Mouse (Mus musculus) midbrain, embryonic 15.5 days (tissue): ENCODE results near the gene Shisa8. TPM values are rescaled to one million over a fixed set of nuclear protein-coding genes. Genes with fewer than 3 reads are reported as not detected.

Source experiments
- ATAC-seq: fragments of 200-750 bp; cut with Nextera tagmentation; replicated peaks from 2 replicates; pipeline ENCODE4 v1.8.0; 2017; ENCODE audit warnings: moderate TSS enrichment
- H3K27ac ChIP-seq: fragments of 300-500 bp; sonication (generic); 2 replicates; pipeline ENCODE4 v1.5.1; 2015; ENCODE audit warnings: mild to moderate bottlenecking, inconsistent platforms
- H3K27me3 ChIP-seq: fragments of 300-500 bp; sonication (generic); replicated peaks from 2 replicates; pipeline ENCODE4 v1.6.1; 2015; ENCODE audit warnings: inconsistent platforms
- H3K36me3 ChIP-seq: fragments of 300-500 bp; sonication (generic); replicated peaks from 2 replicates; pipeline ENCODE4 v1.6.1; 2015; ENCODE audit warnings: inconsistent platforms
- H3K4me1 ChIP-seq: fragments of 300-500 bp; sonication (generic); 2 replicates; pipeline ENCODE4 v1.6.1; 2015; ENCODE audit warnings: inconsistent platforms
- H3K4me2 ChIP-seq: fragments of 300-500 bp; sonication (generic); 2 replicates; pipeline ENCODE4 v1.6.1; 2015; ENCODE audit warnings: inconsistent platforms, mild to moderate bottlenecking, moderate library complexity
- H3K4me3 ChIP-seq: fragments of 300-500 bp; sonication (generic); 2 replicates; pipeline ENCODE4 v1.5.1; 2015; ENCODE audit warnings: mild to moderate bottlenecking, inconsistent platforms
- H3K9ac ChIP-seq: fragments of 300-500 bp; sonication (generic); 2 replicates; pipeline ENCODE4 v1.6.1; 2015; ENCODE audit warnings: mild to moderate bottlenecking, inconsistent platforms
- H3K9me3 ChIP-seq: fragments of 300-500 bp; sonication (generic); 2 replicates; pipeline ENCODE4 v1.6.1; 2016; ENCODE audit warnings: inconsistent platforms
- WGBS: fragments of 180-500 bp; shearing (Covaris S2); methylation state at CpG from one replicate; pipeline ENCODE4 v1.1.7; 2015; ENCODE audit warnings: mixed read lengths; 5-methylcytosine and 5-hydroxymethylcytosine counted together
- polyA plus RNA-seq: library from polyadenylated mRNA; unstranded; fragments of >200 nt; fragmentation: Nextera tagmentation; extraction: Ambion mirVana; gene quantifications from 2 replicates; pipeline ENCODE4 v1.2.1, GENCODE M21; 2015

The Shisa8 gene
- polyA plus RNA-seq, 1 experiment from 2014 or later = 1.5 TPM

DNA sequence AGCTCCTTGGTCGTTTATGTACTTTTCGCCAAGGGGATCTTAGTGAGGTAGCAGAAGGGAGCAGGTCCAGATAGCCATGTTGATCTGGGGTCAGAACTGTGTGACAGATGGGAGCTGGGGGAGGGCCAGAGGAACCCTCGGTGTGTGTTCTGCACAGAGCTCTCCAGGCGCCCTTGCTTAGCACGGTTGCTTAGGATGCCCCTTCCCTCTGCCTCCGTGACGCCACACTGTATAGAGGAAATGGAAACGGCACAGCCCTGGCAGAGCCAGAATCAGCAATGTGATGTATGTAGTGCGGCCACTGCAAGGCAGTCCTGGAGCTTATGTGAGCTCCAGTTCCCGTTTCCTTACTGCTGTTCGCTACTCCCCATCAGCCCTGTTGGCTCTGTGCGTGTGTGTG, 16.3 kb downstream of the Shisa8 start:
- WGBS = 85% methylated on average over 12 of the region's 12 CpGs
- H3K36me3 ChIP-seq = peaks cover 71% of the 10 kb centered on the region
- no peak overlapping the region for H3K4me3 ChIP-seq
- no peaks in the 10 kb centered on the region for H3K27me3 ChIP-seq
- H3K27ac ChIP-seq = no peak overlapping the region
- H3K4me1 ChIP-seq = no peaks in the 10 kb centered on the region
- H3K9ac ChIP-seq = no peak overlapping the region
- no peak for ATAC-seq
- no peaks in the 10 kb centered on the region for H3K9me3 ChIP-seq
- no peak overlapping the region for H3K4me2 ChIP-seq

DNA sequence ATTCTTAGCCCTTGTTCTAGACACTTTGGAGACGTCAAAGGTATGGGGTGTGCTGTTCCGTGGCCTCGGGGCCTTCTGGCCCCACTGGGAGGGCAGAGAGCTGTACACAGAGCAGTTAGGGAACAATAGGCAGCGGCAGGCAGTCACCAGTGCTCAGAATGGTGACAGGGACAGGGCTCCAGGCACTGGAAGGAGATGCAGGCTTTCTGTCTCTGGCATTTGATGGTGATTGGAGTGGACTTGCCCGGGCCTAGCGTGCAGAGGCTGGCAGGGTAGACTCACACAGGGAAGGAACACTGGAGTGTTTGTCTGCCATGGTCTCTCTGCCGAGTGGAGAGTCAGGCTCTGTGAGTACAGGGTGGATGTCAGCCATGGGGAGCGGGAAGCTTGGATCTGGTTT, 20.0 kb downstream of the Shisa8 start:
- no peak for ATAC-seq
- peaks cover 65% of the 10 kb centered on the region for H3K36me3 ChIP-seq
- WGBS = 79% methylated on average over 8 of the region's 8 CpGs
- H3K4me2 ChIP-seq = no peak overlapping the region
- no peak overlapping the region for H3K4me3 ChIP-seq
- H3K9me3 ChIP-seq = no peaks in the 10 kb centered on the region
- no peak overlapping the region for H3K27ac ChIP-seq
- no peaks in the 10 kb centered on the region for H3K27me3 ChIP-seq
- no peak overlapping the region for H3K9ac ChIP-seq
- H3K4me1 ChIP-seq = no peaks in the 10 kb centered on the region

DNA sequence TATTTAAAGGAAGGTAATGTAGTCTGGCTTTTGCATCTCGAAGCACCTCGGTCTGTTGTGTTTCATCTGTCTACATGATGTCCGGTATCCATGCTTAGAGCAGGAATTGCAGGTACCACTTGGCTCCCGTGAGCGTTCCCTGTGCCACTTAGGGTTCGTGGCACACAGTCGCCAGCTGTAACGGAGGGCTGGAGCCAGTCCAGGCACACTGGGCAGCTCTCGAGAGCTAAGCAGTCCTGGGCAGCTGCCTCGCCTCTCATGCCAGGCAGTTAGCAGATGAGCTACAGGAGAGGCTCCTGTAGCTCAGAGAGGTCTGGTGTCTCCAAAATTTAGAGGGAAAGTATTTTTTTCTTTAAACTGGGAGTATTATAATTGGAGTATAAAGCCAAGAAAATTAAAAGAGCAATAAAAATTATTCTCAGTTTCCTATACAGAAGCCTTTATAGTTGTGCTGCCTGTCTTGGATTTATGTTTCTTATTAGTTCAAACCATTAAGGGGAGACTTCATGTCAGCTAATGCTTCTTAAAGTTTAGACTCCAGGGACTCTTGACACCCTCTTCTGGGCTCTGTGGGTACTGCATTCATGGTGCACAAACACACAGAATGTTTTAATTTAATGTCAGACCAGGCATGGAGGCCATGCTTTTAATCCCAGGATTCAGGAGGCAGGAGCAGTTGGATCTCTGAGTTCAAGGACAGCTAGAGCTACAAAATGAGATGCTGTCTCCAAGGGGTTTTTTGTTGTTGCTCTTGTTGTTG, 24.0 kb downstream of the Shisa8 start:
- Histone ChIP-seq H3K9me3 (no peaks in the 10 kb centered on the region), H3K27ac (no peak overlapping the region), H3K4me3 (no peak overlapping the region), H3K36me3 (peaks cover 65% of the 10 kb centered on the region), H3K9ac (no peak overlapping the region), H3K4me2 (no peak overlapping the region), H3K4me1 (no peaks in the 10 kb centered on the region), H3K27me3 (no peaks in the 10 kb centered on the region)
- no peak for ATAC-seq
- WGBS = 92% methylated on average over 10 of the region's 10 CpGs

DNA sequence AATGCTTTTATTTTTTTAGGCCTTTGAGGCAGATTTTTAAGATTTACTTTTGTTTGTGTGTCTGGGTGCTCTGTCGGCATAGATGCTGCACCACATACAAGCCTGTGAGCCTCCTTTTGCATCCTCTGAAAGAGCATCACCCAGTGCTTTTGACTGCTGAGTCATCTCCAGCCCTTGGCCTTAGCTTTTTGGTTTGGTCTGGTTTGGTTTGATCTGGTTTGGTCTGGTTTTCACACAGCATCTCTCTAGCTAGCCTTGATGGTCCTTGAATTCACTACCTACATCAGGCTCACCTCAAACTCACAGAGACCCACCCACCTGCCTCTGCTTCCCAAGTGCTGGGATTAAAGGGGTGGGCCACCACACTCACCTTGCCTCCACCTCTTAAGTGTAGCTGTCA, 24.7 kb downstream of the Shisa8 start:
- H3K9ac ChIP-seq = no peak overlapping the region
- no peak overlapping the region for H3K4me2 ChIP-seq
- H3K4me3 ChIP-seq = no peak overlapping the region
- H3K27ac ChIP-seq = no peak overlapping the region
- WGBS = 100% methylated on average over 1 of the region's 1 CpGs
- no peaks in the 10 kb centered on the region for H3K27me3 ChIP-seq
- H3K9me3 ChIP-seq = no peaks in the 10 kb centered on the region
- ATAC-seq = no peak
- H3K4me1 ChIP-seq = no peaks in the 10 kb centered on the region
- peaks cover 64% of the 10 kb centered on the region for H3K36me3 ChIP-seq

DNA sequence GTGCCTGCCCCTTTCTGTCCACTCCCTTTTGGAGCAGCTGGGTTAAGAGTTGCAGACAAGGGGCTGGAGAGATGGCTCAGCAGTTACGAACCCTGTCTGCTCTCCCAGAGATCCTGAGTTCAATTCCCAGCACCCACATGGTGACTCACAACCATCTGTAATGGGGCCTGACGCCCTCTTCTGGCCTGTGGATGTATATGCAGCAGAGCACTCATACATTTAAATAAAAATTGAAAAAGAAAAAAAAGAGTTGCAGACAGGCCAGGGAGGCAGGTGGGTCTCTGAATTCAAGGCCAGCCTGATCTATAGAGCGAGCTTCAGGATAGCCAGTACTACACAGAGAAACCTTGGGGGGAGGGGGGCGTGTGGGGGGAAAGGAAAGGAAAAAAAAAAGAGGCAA, 25.2 kb downstream of the Shisa8 start:
- no peak for ATAC-seq
- H3K4me1 ChIP-seq = no peaks in the 10 kb centered on the region
- no peaks in the 10 kb centered on the region for H3K27me3 ChIP-seq
- H3K9me3 ChIP-seq = no peaks in the 10 kb centered on the region
- H3K36me3 ChIP-seq = peaks cover 61% of the 10 kb centered on the region
- no peak overlapping the region for H3K4me2 ChIP-seq
- WGBS = 93% methylated on average over 4 of the region's 4 CpGs
- no peak overlapping the region for H3K9ac ChIP-seq
- no peak overlapping the region for H3K27ac ChIP-seq
- no peak overlapping the region for H3K4me3 ChIP-seq

DNA sequence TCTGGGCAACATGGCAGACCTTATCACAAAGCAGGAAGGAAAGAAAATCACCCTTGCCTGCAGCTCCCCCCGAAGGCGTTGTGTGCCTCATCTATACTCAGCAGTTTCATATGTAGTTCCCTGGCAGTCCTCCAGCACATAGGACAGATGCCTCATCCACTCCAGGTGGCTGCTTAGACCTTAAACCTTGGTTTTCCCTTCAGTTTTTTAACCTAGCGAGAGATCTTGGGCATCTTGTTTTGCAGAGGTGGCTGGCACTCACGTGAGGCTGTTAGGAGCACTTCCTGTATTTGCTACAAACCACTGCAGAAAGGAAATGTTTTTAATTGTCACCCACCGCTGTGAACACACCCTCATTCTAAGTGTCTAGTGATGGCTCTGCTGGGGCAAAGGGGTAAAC, 25.7 kb downstream of the Shisa8 start:
- Histone ChIP-seq H3K36me3 (peaks cover 63% of the 10 kb centered on the region), H3K9ac (no peak overlapping the region), H3K4me1 (no peaks in the 10 kb centered on the region), H3K27me3 (no peaks in the 10 kb centered on the region), H3K27ac (no peak overlapping the region), H3K9me3 (no peaks in the 10 kb centered on the region), H3K4me2 (no peak overlapping the region), H3K4me3 (no peak overlapping the region)
- WGBS = 91% methylated on average over 5 of the region's 5 CpGs
- no peak for ATAC-seq

DNA sequence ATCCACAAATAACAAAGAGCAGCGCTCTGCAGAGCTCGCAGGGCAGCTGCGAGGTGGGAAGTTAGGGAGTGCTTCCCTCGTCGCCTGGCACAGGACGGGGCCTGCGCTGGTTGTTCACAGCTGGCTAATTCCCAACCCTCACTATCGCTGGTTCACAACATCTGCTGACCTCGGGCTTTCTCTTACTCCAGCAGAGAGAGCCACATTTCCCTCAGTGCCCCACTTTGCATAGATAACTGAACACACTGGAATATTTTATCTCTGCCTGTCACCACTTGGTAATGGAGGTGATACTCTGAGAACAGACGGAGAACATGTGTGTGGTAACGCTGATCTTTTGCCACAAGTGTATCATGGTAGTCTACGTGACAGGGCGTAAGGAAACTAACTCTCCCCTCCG, 26.5 kb downstream of the Shisa8 start:
- WGBS = 90% methylated on average over 14 of the region's 14 CpGs

DNA sequence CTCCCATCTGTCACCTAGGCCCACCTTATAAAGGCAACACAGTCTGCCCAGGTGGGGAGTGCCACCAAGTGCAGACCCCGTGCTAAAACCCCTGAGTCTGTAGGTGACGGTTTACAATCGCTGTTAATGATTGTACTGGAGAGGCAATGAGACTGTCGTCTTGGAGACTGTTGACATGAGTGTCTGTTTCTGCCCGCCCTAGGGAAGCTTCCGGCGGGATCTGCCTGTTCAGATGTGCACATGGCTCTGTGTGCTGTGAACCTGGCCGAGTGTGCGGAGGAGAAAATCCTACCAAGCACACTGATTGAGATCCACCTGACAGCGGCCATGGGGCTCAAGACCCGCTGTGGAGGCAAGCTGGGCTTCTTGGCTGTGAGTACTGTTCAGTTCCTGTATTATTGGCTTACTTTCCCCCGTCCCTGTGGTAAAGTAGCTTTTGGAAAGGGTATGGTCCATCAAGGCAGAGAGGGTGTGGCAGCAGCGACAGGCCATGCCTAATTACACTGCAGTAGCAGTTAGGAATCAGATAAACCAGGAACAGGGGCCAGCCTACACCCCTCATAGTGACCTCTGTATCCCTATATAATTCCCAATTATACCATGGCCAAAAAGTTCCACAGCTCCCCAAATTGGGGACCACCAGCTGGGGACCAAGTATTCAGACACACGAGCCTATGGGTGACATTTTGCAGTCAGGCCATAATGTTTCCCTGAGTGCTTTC, 27.4 kb downstream of the Shisa8 start:
- Histone ChIP-seq H3K27me3 (no peaks in the 10 kb centered on the region), H3K4me1 (no peaks in the 10 kb centered on the region), H3K27ac (no peak overlapping the region), H3K4me2 (no peak overlapping the region), H3K9ac (no peak overlapping the region), H3K4me3 (no peak overlapping the region), H3K36me3 (peaks cover 72% of the 10 kb centered on the region), H3K9me3 (no peaks in the 10 kb centered on the region)
- ATAC-seq = no peak
- WGBS = 89% methylated on average over 14 of the region's 14 CpGs

More for the DNA sequence above, 26.5 kb downstream of the Shisa8 start:
- no peak for ATAC-seq
- H3K27ac ChIP-seq = no peak overlapping the region
- H3K27me3 ChIP-seq = no peaks in the 10 kb centered on the region
- no peak overlapping the region for H3K4me3 ChIP-seq
- no peaks in the 10 kb centered on the region for H3K4me1 ChIP-seq
- H3K9me3 ChIP-seq = no peaks in the 10 kb centered on the region
- peaks cover 63% of the 10 kb centered on the region for H3K36me3 ChIP-seq
- H3K9ac ChIP-seq = no peak overlapping the region
- H3K4me2 ChIP-seq = no peak overlapping the region

DNA sequence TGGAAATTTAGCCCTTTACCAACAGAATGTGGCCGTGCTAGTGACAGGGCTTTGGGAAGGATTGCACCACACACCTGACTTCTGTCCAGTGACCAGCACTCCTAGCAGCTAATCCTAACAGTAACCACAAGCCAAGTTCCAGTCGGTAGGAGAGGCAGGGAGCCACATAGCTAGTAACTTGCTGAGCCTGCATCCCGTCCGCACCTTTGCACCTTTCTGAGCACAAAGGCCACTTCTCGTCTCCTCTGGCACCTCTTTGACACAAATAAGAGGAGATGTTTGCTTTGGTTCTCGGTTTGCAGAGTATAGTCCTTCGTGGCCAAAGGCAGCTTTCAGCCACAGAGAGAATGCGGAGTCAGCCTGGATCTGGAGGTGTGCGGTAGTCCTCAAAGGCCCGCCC, 28.0 kb downstream of the Shisa8 start:
- no peak overlapping the region for H3K4me3 ChIP-seq
- H3K9ac ChIP-seq = no peak overlapping the region
- H3K27me3 ChIP-seq = no peaks in the 10 kb centered on the region
- no peaks in the 10 kb centered on the region for H3K9me3 ChIP-seq
- ATAC-seq = no peak
- H3K27ac ChIP-seq = no peak overlapping the region
- WGBS = 91% methylated on average over 10 of the region's 10 CpGs
- no peaks in the 10 kb centered on the region for H3K4me1 ChIP-seq
- H3K4me2 ChIP-seq = no peak overlapping the region
- peaks cover 77% of the 10 kb centered on the region for H3K36me3 ChIP-seq

DNA sequence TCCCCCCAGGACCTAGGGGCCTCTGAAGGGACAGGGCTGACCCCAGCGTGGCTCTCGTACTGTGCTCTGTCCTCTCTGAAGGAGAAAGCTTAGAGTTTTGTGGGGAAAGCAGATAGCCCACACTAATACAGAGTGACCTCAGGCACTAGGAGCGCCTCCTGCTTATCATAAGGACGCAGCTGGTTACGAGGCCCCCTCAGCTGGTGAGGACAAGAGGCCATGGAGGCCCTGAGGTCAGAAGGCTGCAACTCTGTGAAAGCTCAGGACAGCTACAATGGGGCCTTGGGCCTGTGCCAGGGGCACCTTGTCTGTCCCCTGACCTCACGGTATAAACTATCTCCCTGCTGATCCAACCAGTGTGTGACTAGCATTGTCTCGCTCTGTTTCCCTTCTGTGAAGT, 28.4 kb downstream of the Shisa8 start:
- ATAC-seq = no peak
- 83% methylated on average over 7 of the region's 7 CpGs for WGBS
- Histone ChIP-seq H3K4me3 (no peak overlapping the region), H3K9ac (no peak overlapping the region), H3K36me3 (peaks cover 82% of the 10 kb centered on the region), H3K4me2 (no peak overlapping the region), H3K27me3 (no peaks in the 10 kb centered on the region), H3K4me1 (no peaks in the 10 kb centered on the region), H3K27ac (no peak overlapping the region), H3K9me3 (no peaks in the 10 kb centered on the region)

DNA sequence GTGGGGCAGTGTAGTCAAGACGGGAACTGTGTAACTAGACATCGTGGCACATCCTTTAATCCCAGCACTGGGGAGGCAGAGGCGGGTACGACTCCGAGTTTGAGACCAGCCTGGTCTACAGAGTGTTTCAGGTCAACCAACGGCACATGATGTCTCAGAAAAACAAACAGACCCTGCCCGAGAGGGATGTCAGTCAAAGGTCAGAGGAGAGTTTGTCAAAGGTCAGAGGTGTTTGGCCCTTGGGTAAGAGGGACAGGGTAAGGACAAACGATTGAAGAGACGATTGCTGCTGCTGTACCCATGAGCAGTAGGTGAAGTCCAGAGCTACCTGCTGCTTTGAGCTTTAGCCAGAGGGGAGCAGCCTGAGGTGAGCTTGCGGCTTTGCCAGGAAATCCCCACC, 29.0 kb downstream of the Shisa8 start:
- ATAC-seq = no peak
- H3K27me3 ChIP-seq = no peaks in the 10 kb centered on the region
- no peaks in the 10 kb centered on the region for H3K4me1 ChIP-seq
- WGBS = 86% methylated on average over 10 of the region's 10 CpGs
- H3K27ac ChIP-seq = no peak overlapping the region
- H3K4me3 ChIP-seq = no peak overlapping the region
- H3K36me3 ChIP-seq = peaks cover 85% of the 10 kb centered on the region
- H3K9me3 ChIP-seq = no peaks in the 10 kb centered on the region
- no peak overlapping the region for H3K4me2 ChIP-seq
- H3K9ac ChIP-seq = no peak overlapping the region

DNA sequence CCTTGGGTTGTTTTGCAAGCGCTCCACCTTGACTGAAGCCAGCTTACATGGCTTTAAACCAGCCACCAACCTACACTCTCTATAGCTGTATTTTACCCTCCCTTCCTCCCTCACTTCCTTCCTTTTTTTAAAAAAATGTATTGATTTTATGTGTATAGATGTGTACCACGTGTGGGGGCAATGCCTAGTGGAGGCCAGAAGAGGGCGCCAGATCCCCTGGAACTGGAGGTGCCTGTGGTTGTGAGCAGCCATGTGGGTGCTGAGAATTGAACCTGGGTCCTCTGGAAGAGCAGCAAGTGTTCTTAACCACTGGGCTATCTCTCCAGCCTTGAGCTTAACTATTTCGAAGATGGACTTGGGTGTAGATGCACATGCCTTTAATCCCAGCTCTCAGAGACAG, 30.3 kb downstream of the Shisa8 start:
- Histone ChIP-seq H3K4me3 (no peak overlapping the region), H3K27me3 (no peaks in the 10 kb centered on the region), H3K4me2 (no peak overlapping the region), H3K36me3 (peaks cover 86% of the 10 kb centered on the region), H3K9me3 (no peaks in the 10 kb centered on the region), H3K9ac (no peak overlapping the region), H3K27ac (no peak overlapping the region), H3K4me1 (no peaks in the 10 kb centered on the region)
- WGBS = 97% methylated on average over 4 of the region's 4 CpGs
- no peak for ATAC-seq

DNA sequence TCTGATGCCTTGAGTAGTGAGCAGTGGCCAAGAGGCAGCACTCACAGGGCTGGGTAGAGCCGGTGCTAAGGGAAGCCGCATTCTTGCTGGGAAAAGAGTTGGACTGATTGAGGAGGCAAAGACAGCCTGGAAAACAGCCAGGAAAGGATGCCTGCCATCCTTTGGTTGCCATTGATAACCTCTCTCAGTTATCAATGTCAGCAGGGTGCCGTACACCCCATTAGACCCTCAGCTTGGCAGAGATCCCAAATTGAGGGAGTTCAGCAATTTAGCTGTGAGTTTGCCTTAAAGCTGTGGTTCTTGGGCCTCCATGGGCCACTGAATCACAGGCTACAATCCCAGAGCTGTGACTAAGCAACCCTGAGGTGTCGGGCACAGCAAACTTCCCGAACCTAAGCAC, 31.5 kb downstream of the Shisa8 start:
- no peak overlapping the region for H3K9ac ChIP-seq
- no peak for ATAC-seq
- no peak overlapping the region for H3K4me2 ChIP-seq
- H3K36me3 ChIP-seq = peaks cover 81% of the 10 kb centered on the region
- no peaks in the 10 kb centered on the region for H3K9me3 ChIP-seq
- no peak overlapping the region for H3K4me3 ChIP-seq
- no peaks in the 10 kb centered on the region for H3K27me3 ChIP-seq
- WGBS = 87% methylated on average over 5 of the region's 5 CpGs
- no peaks in the 10 kb centered on the region for H3K4me1 ChIP-seq
- no peak overlapping the region for H3K27ac ChIP-seq
